Mouse (Mus musculus): ENCODE measurements around the gene Hist1h1c.

DNA sequence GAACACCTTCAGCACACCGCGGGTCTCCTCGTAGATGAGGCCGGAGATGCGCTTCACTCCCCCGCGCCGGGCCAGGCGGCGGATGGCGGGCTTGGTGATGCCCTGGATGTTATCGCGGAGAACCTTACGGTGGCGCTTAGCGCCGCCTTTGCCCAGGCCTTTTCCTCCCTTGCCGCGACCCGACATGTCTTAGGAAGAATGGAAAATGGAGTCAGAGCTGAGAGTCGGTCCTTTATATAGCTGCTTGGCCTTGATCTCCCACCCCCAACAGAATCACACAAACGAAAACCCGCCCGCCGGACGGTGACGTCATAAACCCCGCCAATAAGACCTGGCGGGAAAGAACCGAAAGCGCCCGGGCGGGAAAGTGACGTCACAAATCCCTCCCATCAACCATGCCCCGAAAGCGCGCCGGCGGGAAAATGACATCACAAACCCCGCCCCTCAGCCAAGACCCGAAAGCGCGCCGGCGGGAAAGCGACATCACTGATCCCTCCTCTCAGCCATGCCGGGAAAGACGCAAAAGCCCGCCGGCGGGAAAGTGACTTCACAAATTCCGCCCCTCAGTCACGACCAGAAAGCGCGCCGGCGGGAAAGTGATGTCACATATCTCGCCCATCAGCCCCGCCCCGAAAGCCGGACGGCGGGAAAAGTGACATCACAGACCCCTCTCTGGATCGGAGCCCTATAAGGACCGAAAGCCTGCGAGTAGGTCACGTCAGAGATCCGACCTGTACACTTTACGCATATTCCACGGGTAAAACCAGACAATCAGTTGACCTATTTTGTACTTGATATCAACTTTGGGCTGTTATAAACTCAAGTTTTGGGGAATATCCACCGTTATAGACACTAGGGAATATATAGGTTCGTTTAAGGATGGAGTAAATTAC, 22.6 kb downstream of the Hist1h1c start, which contains the start of gene Hist1h4a:
- no peak for TF ChIP-seq CTCF (IDR thresholded peaks at IDR 0.05)
- 0 out of 2 replicates have a peak, but pooled peaks have one; percentile 41 for TF ChIP-seq EP300 (IDR thresholded peaks at IDR 0.05; ENCODE audit: insufficient read depth, low read depth, low read length)
- TF ChIP-seq POLR2A (IDR thresholded peaks at IDR 0.05; ENCODE audit: insufficient read depth, low read depth, low read length), result peak; percentile 89
